Mouse (Mus musculus): ENCODE data around the gene Cfap77.

The Cfap77 gene

GRCm38 (mm10) chr2:29051932-29052331 lies 2.9 kb downstream of the Cfap77 start:
- DNase-seq (ENCODE audit: low spot score in 2 of 2), result no peak

DNA sequence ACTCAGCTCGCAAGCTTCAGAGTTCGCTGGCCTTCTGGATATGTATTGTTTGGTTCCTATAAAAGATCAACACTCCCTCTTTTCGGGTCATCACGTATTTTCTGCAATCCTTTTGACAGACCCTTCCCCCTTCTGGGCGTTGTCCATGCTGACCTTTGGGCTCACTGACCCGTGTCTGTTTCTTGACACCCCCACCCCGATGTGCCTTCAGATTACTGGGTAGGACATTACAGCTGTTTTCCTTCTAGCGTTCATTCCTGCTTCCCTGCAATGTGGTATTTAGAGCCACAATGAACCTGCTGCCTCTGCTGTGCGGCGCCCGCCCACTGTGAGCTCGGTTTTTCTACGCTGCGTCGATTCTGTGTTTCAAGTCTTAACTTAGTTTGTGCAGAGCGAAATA lies 8.7 kb downstream of the Cfap77 start:
- DNase-seq (ENCODE audit: low spot score in 2 of 2), result no peak

DNA sequence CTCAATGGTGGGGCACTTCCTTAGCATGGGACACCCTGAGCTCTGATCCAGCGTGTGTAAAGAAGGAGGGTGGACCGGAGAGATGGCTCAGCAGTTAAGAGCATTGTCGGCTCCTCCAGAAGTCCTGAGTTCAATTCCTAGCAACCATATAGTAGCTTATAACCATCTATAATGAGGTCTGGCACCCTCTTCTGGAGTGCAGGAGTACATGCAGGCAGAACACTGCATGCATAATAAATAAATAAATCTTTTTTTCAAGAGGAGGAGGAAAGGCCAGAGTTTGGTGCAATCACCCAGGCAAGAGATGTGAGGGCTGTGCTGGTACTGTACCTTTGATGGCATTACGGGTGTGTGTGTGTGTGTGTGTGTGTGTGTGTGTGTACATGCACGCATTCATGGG lies 12.7 kb downstream of the Cfap77 start:
- DNase-seq (ENCODE audit: low spot score in 2 of 2), result no peak

DNA sequence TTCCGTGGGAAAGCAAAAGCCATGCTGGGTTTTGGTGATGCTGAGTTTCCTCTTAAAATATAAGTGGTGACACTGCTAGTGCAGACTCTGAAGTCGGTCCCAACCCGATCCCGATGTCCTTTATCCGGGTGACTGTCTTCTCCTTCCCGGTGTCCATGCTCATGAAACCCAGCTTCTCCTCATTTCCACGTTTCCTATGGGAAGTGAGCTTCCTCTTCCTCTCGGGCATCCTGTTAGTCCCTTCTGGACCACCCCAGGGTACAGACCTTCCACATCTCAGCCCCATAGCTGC lies 13.4 kb downstream of the Cfap77 start:
- DNase-seq (ENCODE audit: low spot score in 2 of 2), result no peak

DNA sequence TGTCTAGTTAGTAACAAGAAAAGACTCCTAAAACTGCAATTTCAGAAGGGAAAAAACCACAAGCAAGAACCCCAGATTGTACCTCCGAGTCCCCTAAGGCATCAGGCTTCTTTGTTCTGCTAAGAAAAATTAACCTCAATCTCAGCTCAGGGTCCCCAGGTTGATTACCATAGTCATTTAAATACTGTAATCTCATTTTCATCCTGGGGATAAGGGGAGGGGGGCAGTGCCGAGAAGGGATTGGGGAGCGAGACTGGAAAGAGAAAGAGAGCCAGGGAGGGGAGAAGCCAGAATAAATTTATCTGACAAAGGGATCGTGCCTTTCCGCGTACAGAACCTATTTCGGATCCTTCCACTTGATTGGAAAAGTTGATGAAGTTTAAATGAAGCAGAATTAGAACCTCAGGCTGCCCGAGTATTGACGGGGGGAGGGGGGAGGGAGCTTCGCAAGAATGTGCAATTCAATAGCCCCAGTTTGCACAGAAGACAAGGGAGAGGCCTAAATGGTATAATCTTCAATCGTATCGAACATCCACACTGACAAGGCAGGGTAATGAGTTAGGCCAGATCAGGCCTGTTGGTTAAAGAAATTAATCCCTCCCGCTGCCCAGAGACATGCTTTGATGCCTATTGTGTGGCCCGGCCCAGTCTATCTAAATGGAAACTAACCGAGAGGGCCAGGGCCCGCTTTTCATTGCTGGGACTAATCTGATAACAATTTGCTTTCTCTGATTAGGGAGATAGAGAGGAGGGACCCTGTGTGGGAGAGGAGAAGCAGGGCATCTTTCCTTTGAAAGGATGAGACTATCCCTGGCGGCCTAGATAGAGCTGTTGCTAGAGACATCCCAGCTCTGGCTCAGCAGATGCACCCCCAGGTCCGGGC lies 14.0 kb downstream of the Cfap77 start:
- DNase-seq (ENCODE audit: low spot score in 2 of 2), result no peak

DNA sequence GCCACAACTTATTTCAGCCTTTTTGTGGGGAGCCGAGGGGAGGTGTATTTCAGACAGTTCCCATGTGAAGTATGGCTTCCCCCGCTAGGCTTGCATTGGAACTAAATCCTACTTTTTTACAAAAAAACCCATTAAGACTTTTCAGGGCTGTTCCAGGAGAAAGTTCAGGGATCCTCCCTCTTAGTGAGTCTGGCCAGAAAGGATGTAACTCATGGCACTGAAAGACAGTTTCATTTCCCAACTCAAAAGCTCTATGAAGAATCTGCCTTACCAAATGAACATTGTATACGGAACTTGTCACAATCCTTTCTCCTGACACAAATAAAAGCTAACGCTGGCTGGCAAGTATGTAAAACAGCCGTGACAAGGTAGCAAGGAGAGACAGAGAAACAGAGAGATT lies 15.1 kb downstream of the Cfap77 start:
- no peak for DNase-seq (ENCODE audit: low spot score in 2 of 2)

DNA sequence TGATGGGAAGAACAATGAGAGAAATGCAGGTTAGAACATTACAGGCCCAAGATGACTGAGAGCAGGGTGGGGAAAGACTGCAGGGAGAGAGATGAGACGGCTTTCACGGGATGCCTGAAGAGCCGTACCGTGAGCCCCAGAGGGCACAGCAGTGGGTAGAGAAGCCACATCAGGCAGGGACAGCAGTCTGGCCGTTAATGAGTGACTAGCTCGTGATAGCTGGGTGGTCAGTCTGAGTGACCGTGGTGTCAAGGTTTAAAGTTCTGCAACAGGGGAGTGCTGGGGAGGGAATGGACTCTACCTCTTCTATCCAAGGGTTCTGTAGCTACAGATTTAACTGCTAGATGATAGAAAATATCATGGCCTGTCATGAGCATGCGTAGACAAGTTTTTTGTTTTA lies 19.2 kb downstream of the Cfap77 start:
- DNase-seq (ENCODE audit: low spot score in 2 of 2), result no peak

GRCm38 (mm10) chr2:29034542-29035475 lies 20.1 kb downstream of the Cfap77 start:
- DNase-seq (ENCODE audit: low spot score in 2 of 2), result no peak

- no peak for DNase-seq (ENCODE audit: low spot score in 2 of 2)
Measured at GRCm38 (mm10) chr2:29031951-29032350, 22.9 kb downstream of the Cfap77 start.

GRCm38 (mm10) chr2:29030048-29030734 lies 24.7 kb downstream of the Cfap77 start:
- DNase-seq (ENCODE audit: low spot score in 2 of 2), result no peak

DNA sequence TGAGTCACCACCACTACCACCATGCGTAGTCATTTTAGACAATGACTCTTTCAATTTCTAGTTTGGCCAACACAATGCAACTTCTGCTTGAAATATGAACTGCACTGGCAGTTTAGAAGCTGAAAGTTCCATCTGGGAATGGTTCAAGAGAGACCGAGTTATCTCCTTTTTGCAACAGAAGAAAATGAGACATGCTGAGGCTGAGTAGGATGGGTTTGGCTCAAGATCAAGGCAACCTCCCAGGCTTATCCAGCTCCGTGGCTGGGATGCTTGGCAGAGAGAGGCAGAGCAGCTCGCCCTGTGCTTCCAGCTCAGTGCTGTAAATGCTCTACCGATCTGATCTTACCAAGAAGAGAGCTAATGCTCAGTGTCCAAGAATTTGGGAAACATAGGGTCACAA lies 29.6 kb downstream of the Cfap77 start:
- DNase-seq (ENCODE audit: low spot score in 2 of 2), result peak; percentile 16 to 55

DNA sequence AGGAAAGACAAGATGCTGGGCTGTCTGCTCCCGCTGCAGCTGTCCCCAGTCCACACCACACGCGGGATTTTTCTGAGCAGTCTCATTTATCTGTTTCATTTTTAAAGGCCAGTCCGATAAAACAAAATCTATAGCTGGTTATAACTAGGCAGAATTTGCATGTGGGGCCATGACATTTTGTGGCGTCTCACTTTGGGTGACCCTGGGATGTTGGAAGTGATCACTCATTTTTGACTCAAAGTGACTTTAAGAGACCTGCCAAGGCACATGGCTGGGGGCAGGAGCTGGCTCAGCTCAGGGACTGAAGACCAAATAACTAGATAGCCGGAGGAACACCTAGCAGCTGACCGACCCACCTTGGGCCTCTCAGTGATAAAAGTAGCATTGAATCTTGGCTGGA lies 31.9 kb downstream of the Cfap77 start:
- DNase-seq (ENCODE audit: low spot score in 2 of 2), result no peak

DNA sequence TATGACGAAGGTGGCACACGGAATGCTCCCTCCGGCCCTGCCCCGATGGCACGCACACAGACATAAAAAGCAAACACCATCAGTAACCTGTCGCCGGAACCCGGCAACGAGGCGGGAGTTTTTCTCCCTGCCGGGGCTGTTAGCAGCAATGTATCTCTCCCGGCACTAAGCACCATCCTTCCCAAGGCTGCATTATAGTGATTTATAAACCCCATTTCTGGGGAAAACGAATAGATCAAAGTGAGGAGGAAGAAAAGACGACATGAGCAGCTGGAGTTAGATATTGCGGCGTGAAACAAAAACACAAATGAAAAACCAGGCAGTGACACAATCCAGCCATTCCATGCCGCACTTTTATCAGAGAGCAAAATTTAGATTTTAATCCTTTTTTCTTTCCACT lies 33.8 kb downstream of the Cfap77 start:
- DNase-seq (ENCODE audit: low spot score in 2 of 2), result no peak

DNA sequence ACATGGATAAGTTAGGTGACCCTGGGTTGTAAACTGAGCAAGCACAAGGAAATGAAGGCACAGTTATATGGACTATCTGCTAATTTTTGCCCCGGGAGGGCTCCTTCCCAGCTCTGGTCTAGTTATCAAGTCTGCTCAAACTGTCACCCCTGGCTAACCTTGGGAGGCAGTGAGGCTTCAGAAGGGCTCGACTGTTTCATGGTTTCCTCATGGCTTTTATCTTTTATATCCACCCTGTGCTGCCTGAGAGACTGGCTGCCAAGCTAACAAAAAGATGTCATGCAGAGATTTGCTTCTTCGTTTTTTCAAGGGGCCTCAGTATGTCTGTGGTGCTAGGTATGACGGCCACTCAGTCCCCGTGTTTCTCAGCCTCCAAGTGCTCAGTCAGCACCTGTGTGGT lies 36.2 kb downstream of the Cfap77 start:
- no peak for DNase-seq (ENCODE audit: low spot score in 2 of 2)

DNA sequence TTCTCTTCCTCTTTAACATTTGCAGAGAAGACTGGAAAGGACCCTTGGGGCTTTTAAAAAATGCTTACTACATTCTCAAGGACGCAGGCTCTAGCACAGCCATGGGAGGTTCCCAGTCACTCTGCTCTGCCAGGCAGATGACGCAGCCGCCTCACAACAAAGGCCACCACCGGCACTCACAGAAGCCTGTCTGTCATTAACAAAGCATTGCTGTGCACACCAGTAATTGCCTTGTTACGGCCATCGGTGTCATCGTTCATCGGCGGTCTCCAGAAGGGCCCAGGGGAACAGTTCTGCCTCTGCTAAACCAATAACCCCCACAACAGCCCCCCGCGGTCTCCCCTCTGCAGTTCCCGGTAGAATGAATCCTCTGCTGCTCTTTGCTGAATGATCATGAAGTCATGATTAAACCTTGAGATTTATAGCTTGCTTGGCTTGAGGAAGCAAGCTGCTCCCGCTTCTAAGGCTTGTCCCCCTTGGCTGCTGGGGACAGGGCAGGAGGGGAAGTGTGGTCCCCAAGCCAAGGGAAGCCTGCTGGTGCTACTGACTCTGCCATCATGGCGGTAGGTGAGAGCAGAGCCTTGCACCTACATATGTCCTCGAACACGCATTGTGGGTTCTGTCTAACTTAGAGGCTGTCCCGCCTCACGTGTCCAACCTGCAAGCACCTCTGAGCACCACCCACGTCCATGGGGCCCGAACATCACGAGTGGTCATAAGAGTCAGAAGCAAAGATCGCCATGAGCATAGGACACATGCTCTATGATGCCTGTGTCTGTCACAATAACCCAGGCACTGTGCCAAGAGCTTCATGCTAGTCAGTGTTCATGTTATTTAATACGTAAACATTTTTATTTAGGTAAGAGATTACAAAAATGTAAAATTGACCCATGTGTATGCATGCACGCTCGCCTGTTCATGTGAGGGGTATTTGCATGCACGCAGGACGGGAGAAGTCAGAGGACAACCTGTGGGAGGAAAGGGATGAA lies 38.0 kb downstream of the Cfap77 start:
- no peak for DNase-seq (ENCODE audit: low spot score in 2 of 2)

DNA sequence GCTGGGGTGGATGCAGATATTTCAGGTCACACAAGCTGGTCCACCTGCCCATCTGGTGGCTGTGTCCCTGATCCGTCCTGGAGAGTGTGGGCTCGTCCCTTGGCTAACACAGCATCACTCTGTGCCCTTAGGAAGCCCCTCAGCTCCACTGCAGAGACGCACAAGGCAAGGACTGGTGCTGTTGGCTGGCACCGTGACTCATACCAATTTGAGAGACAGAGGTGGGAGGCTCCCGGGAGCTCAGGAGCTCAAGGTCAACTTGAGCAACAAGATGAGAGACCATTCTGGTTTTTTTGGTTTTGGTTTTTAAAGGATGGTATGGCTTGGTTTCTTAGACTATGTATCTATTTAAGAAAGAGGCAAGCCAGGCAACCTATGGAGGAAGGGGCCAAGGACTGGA lies 42.3 kb downstream of the Cfap77 start:
- no peak for DNase-seq (ENCODE audit: low spot score in 2 of 2)

- no peak for DNase-seq (ENCODE audit: low spot score in 2 of 2)
Measured at GRCm38 (mm10) chr2:29007656-29008055, 47.2 kb downstream of the Cfap77 start.

- DNase-seq (ENCODE audit: low spot score in 2 of 2), result no peak
Measured at GRCm38 (mm10) chr2:29006455-29007034, 48.3 kb downstream of the Cfap77 start.

- no peak for DNase-seq (ENCODE audit: low spot score in 2 of 2)
Measured at GRCm38 (mm10) chr2:29004037-29004436, 50.8 kb downstream of the Cfap77 start.

GRCm38 (mm10) chr2:28998246-28998645 lies 56.6 kb downstream of the Cfap77 start:
- no peak for DNase-seq (ENCODE audit: low spot score in 2 of 2)
